Comparison of ENCODE assay signal across 11 mouse cellular contexts in genomic region chr6:114819971-114820481, GRCm38 (mm10).
DNase-seq lines count a peak whose midpoint lies in the region; ATAC-seq and TF ChIP-seq lines count a peak whose summit lies in the region.
"Had no signal": no experiment of that assay in that cellular context is flagged by ENCODE, and none has a peak within 500 bp of the region (broad histone marks: within the 10 kb centered on the region; RNA-seq: fewer than 3 reads in every experiment).

No protein-coding gene starts in this region.

- H3K4me1 ChIP-seq in embryonic facial prominence, embryonic 12.5 days, result peaks cover 32% of the 10 kb centered on the region

- no peaks in the 10 kb centered on the region for H3K27me3 ChIP-seq in embryonic facial prominence, embryonic 12.5 days
- H3K27me3 ChIP-seq: intestine, embryonic 15.5 days had no signal

- no peak for DNase-seq in layer of hippocampus, adult 2 months (ENCODE audit: low spot score in 2 of 2)
- no peak for DNase-seq in layer of hippocampus, adult 9-10 months (ENCODE audit: low spot score)
- peak; percentile 42 to 47 for DNase-seq in heart, postnatal 14 days
- no peak for DNase-seq in layer of hippocampus, postnatal 36 days
- DNase-seq in right cerebral cortex, adult 18-20 months, result no peak
- DNase-seq in spleen, postnatal 14 days (ENCODE audit: low spot score in 2 of 2), result no peak
- DNase-seq: liver had no signal

- TF ChIP-seq CTCF in layer of hippocampus, adult 2 months (conservative IDR thresholded peaks at IDR 0.05), result no peak

- H3K4me3 ChIP-seq in layer of hippocampus, adult 2 months, result no peak overlapping the region
- no peak overlapping the region for H3K4me3 ChIP-seq in embryonic facial prominence, embryonic 12.5 days
- H3K4me3 ChIP-seq: intestine, embryonic 15.5 days; myocyte had no signal

- peaks cover 1% of the 10 kb centered on the region; the same call in 1 of the 2 replicates for H3K9me3 ChIP-seq in embryonic facial prominence, embryonic 12.5 days
- H3K9me3 ChIP-seq: intestine, embryonic 15.5 days had no signal

- WGBS in embryonic facial prominence, embryonic 12.5 days, result 60% methylated on average over 9 of the region's 9 CpGs

- H3K36me3 ChIP-seq in embryonic facial prominence, embryonic 12.5 days, result no peaks in the 10 kb centered on the region
- H3K36me3 ChIP-seq: intestine, embryonic 15.5 days had no signal

- intact Hi-C loops in heart, postnatal 14 days (cut with DNase I), result loop anchor here (5.0 kb wide), 1 partner anchor 42 kb away; no protein-coding TSS in a partner anchor

- H3K27ac ChIP-seq in layer of hippocampus, adult 2 months, result peak overlapping the region; percentile 56
- H3K27ac ChIP-seq in embryonic facial prominence, embryonic 12.5 days, result 0 out of 2 replicates have a peak overlapping the region, but pooled peaks have one; percentile 19
- H3K27ac ChIP-seq: intestine, embryonic 15.5 days had no signal

- no peak overlapping the region for H3K4me2 ChIP-seq in embryonic facial prominence, embryonic 12.5 days (replicated peaks)
- H3K4me2 ChIP-seq: intestine, embryonic 15.5 days had no signal

- no peak for ATAC-seq in embryonic facial prominence, embryonic 12.5 days (ENCODE audit: insufficient number of reproducible peaks, insufficient read depth, low FRiP score, low TSS enrichment)
- ATAC-seq in megakaryocyte-erythroid progenitor cell, adult 5-6 weeks (replicated peaks; ENCODE audit: low FRiP score, low TSS enrichment, poor library complexity, severe bottlenecking), result peak; percentile 77
- ATAC-seq: intestine, embryonic 15.5 days had no signal

- peak overlapping the region; percentile 15; the same call in 1 of the 2 replicates for H3K9ac ChIP-seq in embryonic facial prominence, embryonic 12.5 days
- H3K9ac ChIP-seq: intestine, embryonic 15.5 days had no signal

Comparison
In these comparisons a context has a peak if more than half of its experiments do, and no peak if none do; other contexts are left out.
1. DNase-seq: peak in heart, postnatal 14 days (2 of 2); none in layer of hippocampus, adult 2 months (0 of 2), layer of hippocampus, adult 9-10 months (single experiment), layer of hippocampus, postnatal 36 days (0 of 2), right cerebral cortex, adult 18-20 months (single experiment) and spleen, postnatal 14 days (0 of 2).